Mouse (Mus musculus) CH12F3 (cell line): ENCODE measurements around the gene Selenoi.

Experiments
- in situ Hi-C: fragments of 300-500 bp; cut with MboI; formaldehyde crosslinking; loops from 2 replicates; pipeline ENCODE4 v1.14.3; 2020; ENCODE audit warnings: low sequenced_read_pairs

Gene Selenoi

DNA sequence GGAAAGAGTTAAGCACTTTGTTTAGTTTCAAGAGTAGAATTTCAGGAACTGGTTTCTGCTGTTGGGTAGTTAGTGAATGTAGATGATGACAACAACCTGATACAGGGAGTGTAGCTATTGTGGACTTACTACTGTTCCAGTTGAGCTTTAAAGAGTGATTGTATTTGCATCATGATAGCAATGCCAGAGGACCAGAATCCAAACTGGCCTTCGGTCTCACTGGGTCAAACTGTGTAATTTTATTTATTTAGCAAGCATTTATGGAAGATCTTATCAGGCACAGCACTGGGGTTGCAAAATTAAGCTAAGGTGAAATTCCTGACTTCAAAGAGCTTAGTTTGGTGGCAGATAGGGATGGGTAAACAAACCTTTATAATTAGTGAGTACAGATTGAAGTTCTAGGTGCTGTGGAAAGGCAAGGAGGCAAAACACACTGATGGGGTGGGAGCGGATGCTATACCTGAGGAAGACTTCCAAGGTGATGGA lies 3.3 kb downstream of the Selenoi start:
- in situ Hi-C loops = no loop called here

GRCm38 (mm10) chr5:30238533-30238932 lies 6.2 kb downstream of the Selenoi start:
- in situ Hi-C loops = no loop called here

DNA sequence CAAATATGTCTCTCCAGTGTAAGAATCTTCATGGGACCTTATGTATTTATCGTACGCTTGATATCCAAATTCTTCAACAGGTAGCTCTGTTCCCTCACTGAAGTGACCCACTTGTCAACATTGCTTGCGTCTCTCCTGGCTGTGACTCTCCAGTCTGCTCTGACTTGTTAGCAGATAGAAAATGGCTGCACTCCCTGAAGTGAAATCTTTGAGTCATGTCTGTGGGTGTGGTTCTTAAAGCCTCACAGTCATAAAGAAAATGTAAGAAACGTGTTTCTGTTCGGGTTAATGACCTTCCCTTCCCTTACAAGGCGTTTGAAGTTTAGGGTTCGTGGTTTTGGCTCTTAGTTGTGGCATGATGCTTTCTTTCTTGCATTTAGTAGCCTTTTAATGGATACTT lies 8.2 kb downstream of the Selenoi start:
- in situ Hi-C loops = no loop called here

DNA sequence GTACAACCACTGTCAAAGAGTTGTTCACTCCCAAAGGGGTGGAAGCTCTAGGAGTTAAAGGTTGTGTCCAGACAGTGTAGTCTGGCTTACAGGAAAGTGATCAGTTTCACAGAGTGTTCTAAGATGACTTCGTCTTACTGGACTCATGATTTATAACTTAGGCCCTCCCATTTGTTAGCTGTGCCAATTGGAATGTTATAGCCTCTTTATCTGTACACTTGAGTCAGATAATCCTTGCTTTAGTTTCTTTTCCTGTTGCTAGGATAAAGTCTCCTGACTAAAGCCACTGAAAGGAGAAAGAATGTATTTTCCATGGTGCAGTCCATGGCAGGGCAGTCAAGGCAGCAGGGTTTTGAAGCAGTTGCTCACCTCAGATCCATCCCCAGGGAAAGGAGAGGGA lies 10.0 kb downstream of the Selenoi start:
- in situ Hi-C loops = no loop called here

- in situ Hi-C loops = no loop called here
Measured at GRCm38 (mm10) chr5:30243741-30244140, 11.4 kb downstream of the Selenoi start.

DNA sequence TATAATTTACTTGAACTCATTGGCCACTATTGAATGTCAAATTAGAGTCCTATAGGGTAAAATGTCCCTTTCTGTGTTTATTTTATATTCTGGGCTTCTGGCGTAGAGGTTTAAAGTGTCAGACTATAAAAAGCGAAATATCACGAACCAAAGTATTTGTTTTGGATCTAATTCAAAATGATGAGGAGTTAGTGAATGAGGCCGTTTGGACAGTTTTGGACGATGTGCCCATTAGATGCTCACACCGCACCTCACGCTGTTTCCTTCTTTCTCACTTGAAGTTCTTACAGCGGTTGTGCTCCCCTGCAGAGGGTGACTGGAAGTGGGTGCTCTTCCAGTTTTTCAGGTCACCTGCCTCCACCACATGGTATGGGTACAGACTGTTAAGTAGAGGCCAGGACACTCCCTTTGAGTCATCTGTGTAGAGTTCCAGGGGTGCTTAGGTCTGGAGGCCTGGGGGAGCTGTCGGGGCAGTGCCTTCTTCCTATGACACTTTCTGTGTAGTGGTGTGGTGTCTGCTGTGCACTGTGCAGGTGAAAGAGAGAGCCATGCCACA lies 13.6 kb downstream of the Selenoi start:
- in situ Hi-C loops = no loop called here

DNA sequence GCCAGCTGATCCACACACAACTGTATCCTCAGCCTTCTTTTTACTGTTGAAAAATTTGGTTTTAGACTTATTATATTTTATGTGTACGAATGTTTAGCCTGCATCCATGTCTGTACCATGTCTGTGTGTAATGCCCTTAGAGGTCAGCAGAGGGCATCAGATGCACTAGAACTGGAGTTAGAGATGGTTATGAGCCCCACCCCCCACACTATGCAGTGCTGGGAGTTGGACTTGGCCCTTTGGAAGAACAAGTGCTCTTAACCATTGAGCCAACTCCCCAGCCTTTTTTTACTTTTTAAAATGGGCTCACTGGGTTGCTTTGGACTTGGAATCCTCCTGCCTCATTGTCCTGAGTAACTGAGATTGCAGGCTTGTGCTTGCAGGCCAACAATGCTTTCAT lies 15.3 kb downstream of the Selenoi start:
- in situ Hi-C loops = no loop called here

DNA sequence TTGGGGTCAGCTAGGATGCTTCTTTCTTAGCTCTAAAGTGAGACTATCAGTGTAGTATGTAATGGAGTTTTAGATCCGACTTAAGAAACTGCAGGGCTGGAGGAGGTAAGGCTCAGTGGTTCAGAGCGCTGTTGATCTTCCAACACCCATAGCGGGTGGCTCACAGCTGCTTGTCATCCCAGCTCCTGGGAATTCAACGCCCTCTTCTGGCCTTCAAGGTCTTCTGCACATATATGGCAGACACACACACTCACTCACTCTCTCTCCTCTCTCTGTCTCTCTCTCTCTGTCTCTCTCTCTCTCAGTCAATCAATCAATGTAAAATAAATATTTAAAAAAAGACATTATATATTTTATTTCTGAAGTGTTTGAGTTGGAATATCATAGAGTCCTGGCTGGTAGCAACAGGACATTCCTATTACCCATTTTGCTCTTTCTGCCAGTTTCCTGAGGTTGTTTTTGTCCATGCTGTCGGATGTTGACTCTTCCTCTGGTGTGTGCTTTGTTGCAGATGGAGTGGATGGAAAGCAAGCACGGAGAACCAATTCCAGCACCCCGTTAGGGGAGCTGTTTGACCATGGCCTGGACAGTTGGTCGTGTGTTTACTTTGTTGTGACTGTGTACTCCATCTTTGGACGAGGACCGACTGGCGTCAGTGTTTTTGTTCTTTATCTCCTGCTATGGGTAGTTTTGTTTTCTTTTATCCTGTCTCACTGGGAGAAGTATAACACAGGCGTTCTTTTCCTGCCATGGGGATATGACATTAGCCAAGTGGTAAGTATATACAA lies 23.4 kb downstream of the Selenoi start:
- in situ Hi-C loops = no loop called here

DNA sequence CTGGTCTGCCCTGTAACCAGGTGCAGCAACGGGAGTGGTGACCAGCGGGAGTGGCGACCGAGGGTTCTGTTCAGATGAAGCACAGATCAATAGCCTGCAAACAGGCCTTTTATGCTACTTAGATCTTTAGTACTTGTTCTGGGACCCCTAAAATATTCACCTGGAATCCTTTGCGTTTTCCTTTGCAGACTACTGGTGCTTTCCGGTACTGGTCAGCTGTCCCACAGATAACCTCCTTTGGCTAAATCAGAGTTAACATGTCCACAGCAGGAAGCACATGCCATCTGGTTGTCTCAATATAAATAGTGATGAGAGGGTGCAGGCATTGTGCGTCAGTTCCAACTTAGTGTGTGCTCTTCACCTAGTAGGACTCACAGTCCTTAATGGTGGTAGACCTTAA lies 26.4 kb downstream of the Selenoi start:
- in situ Hi-C loops = no loop called here

- in situ Hi-C loops = no loop called here
Measured at GRCm38 (mm10) chr5:30270571-30271190, 38.3 kb downstream of the Selenoi start.

GRCm38 (mm10) chr5:30271599-30272281 lies 39.4 kb downstream of the Selenoi start:
- in situ Hi-C loops = no loop called here

GRCm38 (mm10) chr5:30276361-30276760 lies 44.0 kb downstream of the Selenoi start:
- in situ Hi-C loops = no loop called here

GRCm38 (mm10) chr5:30278952-30279351 lies 46.6 kb downstream of the Selenoi start:
- in situ Hi-C loops = no loop called here

DNA sequence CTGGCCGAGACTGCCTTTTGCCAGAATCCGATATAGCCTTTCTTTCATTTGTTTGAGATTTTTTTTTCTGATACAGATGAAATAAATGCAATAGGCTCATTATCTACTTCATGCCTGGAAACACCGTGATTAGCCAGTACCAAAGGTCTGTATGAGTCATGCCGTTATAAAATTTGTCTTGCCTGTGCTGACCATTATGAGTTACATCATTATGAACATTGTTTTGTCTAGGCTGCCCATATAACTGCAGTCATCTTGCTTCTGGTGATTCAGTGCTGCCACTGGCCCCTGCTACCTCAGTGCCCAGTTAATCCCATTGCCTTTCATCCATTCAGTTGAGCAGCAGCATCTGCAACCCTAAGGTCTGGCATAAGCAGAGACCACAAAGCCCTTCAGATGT lies 47.1 kb downstream of the Selenoi start:
- in situ Hi-C loops = no loop called here

GRCm38 (mm10) chr5:30280864-30281263 lies 48.5 kb downstream of the Selenoi start:
- in situ Hi-C loops = no loop called here

GRCm38 (mm10) chr5:30281291-30281732 lies 48.9 kb downstream of the Selenoi start, which contains the start of gene Drc1:
TSS of gene Drc1 (plus strand) at chr5:30281388.
- in situ Hi-C loops = no loop called here

- in situ Hi-C loops = no loop called here
Measured at GRCm38 (mm10) chr5:30285944-30286799, 53.8 kb downstream of the Selenoi start.

GRCm38 (mm10) chr5:30287106-30287882 lies 54.9 kb downstream of the Selenoi start:
- in situ Hi-C loops = no loop called here
